Mouse (Mus musculus): ENCODE measurements around the gene Pomt1.
"Not testable (repeated sequence)": the region's sequence is repeated elsewhere in the genome, so short reads cannot be mapped to it uniquely, and the experiment has no call there.

The Pomt1 gene

GRCm38 (mm10) chr2:32282727-32283126, 46.3 kb downstream of the Pomt1 start:
- DNase-seq (ENCODE audit: low spot score in 2 of 2) = peak; percentile 28 to 40

GRCm38 (mm10) chr2:32283986-32284385, 47.6 kb downstream of the Pomt1 start:
- DNase-seq (ENCODE audit: low spot score in 2 of 2) = no peak

- DNase-seq (ENCODE audit: low spot score in 2 of 2) = no peak
Measured at GRCm38 (mm10) chr2:32287334-32287840, 51.0 kb downstream of the Pomt1 start, which contains the start of gene Golga2. Gene Golga2 (plus strand): TSS chr2:32287384.

GRCm38 (mm10) chr2:32287923-32288367, 51.6 kb downstream of the Pomt1 start, which contains the start of gene Swi5:
Gene Swi5 (minus strand): TSS chr2:32288075.
- DNase-seq (ENCODE audit: low spot score in 2 of 2) = peak; percentile 91 to 98

GRCm38 (mm10) chr2:32288371-32288931, 52.1 kb downstream of the Pomt1 start:
- peak; percentile 16 to 26 for DNase-seq (ENCODE audit: low spot score in 2 of 2)

GRCm38 (mm10) chr2:32289578-32289977, 53.2 kb downstream of the Pomt1 start:
- no peak for DNase-seq (ENCODE audit: low spot score in 2 of 2)

- DNase-seq (ENCODE audit: low spot score in 2 of 2) = no peak
Measured at GRCm38 (mm10) chr2:32294348-32294747, 58.0 kb downstream of the Pomt1 start.

GRCm38 (mm10) chr2:32295285-32295684, 58.9 kb downstream of the Pomt1 start:
- DNase-seq (ENCODE audit: low spot score in 2 of 2) = no peak

- DNase-seq (ENCODE audit: low spot score in 2 of 2) = not testable (repeated sequence)
Measured at GRCm38 (mm10) chr2:32295842-32296241, 59.5 kb downstream of the Pomt1 start.

GRCm38 (mm10) chr2:32299469-32299868, 63.1 kb downstream of the Pomt1 start:
- no peak for DNase-seq (ENCODE audit: low spot score in 2 of 2)

GRCm38 (mm10) chr2:32302952-32303351, 66.6 kb downstream of the Pomt1 start:
- no peak for DNase-seq (ENCODE audit: low spot score in 2 of 2)

GRCm38 (mm10) chr2:32304145-32304832, 67.9 kb downstream of the Pomt1 start:
- DNase-seq (ENCODE audit: low spot score in 2 of 2) = peak in 1 of 2 experiments; percentile 48
